Mouse (Mus musculus): Measurements from ENCODE around the gene Dnaic2. TPM values are rescaled to one million over a fixed set of nuclear protein-coding genes. Genes with fewer than 3 reads are reported as not detected.

Gene Dnaic2
- polyA plus RNA-seq, 1 experiment: 1.7 TPM

DNA sequence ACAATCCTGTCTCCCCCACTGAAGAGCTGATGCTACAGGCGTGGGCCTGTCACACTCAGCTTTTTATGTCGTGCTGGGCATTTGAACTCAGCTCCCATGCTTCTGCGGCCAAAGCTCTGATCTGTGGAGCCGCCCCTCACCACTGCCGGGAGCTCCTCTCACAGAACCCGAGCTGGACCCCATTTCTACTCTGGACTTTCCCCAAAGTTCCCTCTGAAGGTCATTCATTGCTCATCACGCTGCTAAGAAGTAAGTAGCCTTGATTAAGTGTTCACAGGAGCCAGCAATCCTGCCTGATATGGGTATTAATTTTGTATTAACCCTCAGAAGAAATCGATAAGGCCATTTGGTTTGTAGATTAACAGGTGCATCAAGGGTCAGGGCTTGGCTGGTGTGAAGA, 4.8 kb upstream of the Dnaic2 start:
- Histone ChIP-seq H3K27ac (ENCODE audit: insufficient read depth, low read length) (no peak overlapping the region), H3K9ac (ENCODE audit: low read depth, poor library complexity, severe bottlenecking) (no peak overlapping the region), H3K4me1 (ENCODE audit: control insufficient read depth, insufficient read depth, low read length) (no peaks in the 10 kb centered on the region), H3K36me3 (ENCODE audit: control insufficient read depth, insufficient read depth, low read length, poor library complexity, severe bottlenecking) (no peaks in the 10 kb centered on the region), H3K27me3 (ENCODE audit: control insufficient read depth, insufficient read depth, low read length, poor library complexity, severe bottlenecking) (no peaks in the 10 kb centered on the region), H3K4me3 (ENCODE audit: low read depth, low read length) (no peak overlapping the region), H3K9me3 (replicated peaks; ENCODE audit: control insufficient read depth, insufficient read depth, low read length, poor library complexity, severe bottlenecking) (no peaks in the 10 kb centered on the region)
- TF ChIP-seq EP300 (IDR thresholded peaks at IDR 0.05; ENCODE audit: insufficient read depth, low read depth, low read length): no peak

DNA sequence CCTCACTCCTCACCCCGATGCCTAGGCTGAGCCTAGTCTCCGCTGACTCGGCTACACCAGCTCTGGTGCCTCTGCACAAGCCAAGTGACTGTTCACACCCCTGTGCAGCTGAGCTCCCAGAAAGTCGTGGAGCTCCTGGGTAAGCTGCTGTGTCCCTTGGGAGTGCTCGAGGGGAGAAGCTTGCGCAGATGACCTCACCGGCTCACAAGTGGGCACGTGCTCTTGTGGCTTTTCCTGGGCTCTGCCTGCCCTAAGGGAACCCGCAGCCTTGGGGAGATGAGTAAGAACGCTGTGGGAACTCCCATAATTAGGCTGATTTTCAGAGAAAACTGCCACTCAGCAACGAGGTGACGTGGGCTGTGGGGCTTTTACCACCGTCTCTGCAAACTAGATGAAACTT, 4.2 kb upstream of the Dnaic2 start:
- Histone ChIP-seq H3K9me3 (replicated peaks; ENCODE audit: control insufficient read depth, insufficient read depth, low read length, poor library complexity, severe bottlenecking) (no peaks in the 10 kb centered on the region), H3K4me3 (ENCODE audit: low read depth, low read length) (no peak overlapping the region), H3K27me3 (ENCODE audit: control insufficient read depth, insufficient read depth, low read length, poor library complexity, severe bottlenecking) (no peaks in the 10 kb centered on the region), H3K9ac (ENCODE audit: low read depth, poor library complexity, severe bottlenecking) (no peak overlapping the region), H3K27ac (ENCODE audit: insufficient read depth, low read length) (no peak overlapping the region), H3K4me1 (ENCODE audit: control insufficient read depth, insufficient read depth, low read length) (no peaks in the 10 kb centered on the region), H3K36me3 (ENCODE audit: control insufficient read depth, insufficient read depth, low read length, poor library complexity, severe bottlenecking) (no peaks in the 10 kb centered on the region)
- TF ChIP-seq CTCF (IDR thresholded peaks at IDR 0.05; ENCODE audit: low read depth, low read length) (no peak), EP300 (IDR thresholded peaks at IDR 0.05; ENCODE audit: insufficient read depth, low read depth, low read length) (no peak), POLR2A (IDR thresholded peaks at IDR 0.05; ENCODE audit: insufficient read depth, low read length) (no peak)

DNA sequence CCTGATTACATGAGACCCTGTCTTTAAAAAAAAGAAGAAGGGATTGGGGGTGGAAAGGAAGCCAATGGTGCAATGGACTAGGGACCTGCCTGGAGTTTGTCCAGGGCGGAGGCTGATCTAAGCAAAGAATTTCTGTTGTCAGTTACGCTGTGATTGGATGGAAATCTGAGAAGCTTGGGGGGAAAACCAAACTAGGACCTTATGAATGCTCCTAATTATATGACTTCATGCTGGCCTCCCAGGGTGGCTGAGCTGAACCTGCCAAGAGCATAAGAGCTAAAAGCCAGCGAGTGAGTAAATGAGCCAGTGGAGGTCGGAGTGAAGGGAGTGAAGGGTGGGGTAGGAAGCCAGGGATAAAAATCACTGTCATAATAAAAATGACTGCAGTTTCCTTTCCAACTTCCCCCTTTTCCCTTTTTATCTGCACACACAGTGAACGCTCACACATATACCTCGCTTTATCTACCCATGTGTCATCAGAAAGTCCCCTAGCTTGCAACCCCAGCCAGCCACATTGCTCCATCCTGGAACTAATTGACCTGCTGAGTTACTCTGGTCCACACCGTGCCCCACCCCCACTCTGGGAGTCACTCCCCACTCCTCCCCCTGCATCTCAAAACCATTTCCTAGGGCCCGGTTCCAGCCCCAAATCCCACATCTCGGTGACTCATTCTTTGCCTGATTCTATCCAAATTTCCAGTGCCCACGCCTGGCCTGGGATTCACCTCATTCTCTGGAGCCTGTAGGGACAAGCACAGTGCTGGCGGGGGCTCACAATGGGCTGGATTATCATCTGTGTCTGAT, 2.2 kb upstream of the Dnaic2 start:
- H3K4me3 ChIP-seq (ENCODE audit: low read depth, low read length): no peak overlapping the region
- no peaks in the 10 kb centered on the region for H3K36me3 ChIP-seq (ENCODE audit: control insufficient read depth, insufficient read depth, low read length, poor library complexity, severe bottlenecking)
- no peak overlapping the region for H3K9ac ChIP-seq (ENCODE audit: low read depth, poor library complexity, severe bottlenecking)
- no peaks in the 10 kb centered on the region for H3K4me1 ChIP-seq (ENCODE audit: control insufficient read depth, insufficient read depth, low read length)
- H3K27ac ChIP-seq (ENCODE audit: insufficient read depth, low read length): no peak overlapping the region
- H3K27me3 ChIP-seq (ENCODE audit: control insufficient read depth, insufficient read depth, low read length, poor library complexity, severe bottlenecking): no peaks in the 10 kb centered on the region
- no peaks in the 10 kb centered on the region for H3K9me3 ChIP-seq (replicated peaks; ENCODE audit: control insufficient read depth, insufficient read depth, low read length, poor library complexity, severe bottlenecking)
- TF ChIP-seq POLR2A (IDR thresholded peaks at IDR 0.05; ENCODE audit: insufficient read depth, low read length): no peak
- TF ChIP-seq EP300 (IDR thresholded peaks at IDR 0.05; ENCODE audit: insufficient read depth, low read depth, low read length): no peak
- TF ChIP-seq CTCF (IDR thresholded peaks at IDR 0.05; ENCODE audit: low read depth, low read length): no peak

DNA sequence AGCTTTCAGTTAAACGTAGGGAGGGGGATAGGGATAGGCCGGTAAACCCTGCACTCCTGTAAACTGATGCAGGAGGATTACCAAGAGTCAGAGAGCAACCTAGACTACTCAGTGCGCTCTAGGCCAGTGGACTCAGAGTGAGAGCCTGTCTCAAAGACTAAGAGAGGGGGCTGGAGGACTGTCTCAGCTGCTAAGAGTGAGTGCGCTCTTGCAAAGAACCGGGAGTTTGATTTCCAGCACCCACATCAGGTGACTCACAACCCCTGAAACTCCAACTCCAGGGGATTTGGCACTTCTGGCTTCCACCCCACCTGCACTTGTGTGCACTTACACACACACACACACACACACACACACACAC, 598 bp downstream of the Dnaic2 start:
- Histone ChIP-seq H3K9ac (ENCODE audit: low read depth, poor library complexity, severe bottlenecking) (peak overlapping the region; percentile 17; the same call in 1 of the 2 replicates), H3K27ac (ENCODE audit: insufficient read depth, low read length) (no peak overlapping the region), H3K4me3 (ENCODE audit: low read depth, low read length) (no peak overlapping the region), H3K36me3 (ENCODE audit: control insufficient read depth, insufficient read depth, low read length, poor library complexity, severe bottlenecking) (no peaks in the 10 kb centered on the region), H3K9me3 (replicated peaks; ENCODE audit: control insufficient read depth, insufficient read depth, low read length, poor library complexity, severe bottlenecking) (no peaks in the 10 kb centered on the region), H3K27me3 (ENCODE audit: control insufficient read depth, insufficient read depth, low read length, poor library complexity, severe bottlenecking) (no peaks in the 10 kb centered on the region), H3K4me1 (ENCODE audit: control insufficient read depth, insufficient read depth, low read length) (no peaks in the 10 kb centered on the region)
- TF ChIP-seq EP300 (IDR thresholded peaks at IDR 0.05; ENCODE audit: insufficient read depth, low read depth, low read length) (no peak), POLR2A (IDR thresholded peaks at IDR 0.05; ENCODE audit: insufficient read depth, low read length) (no peak), CTCF (IDR thresholded peaks at IDR 0.05; ENCODE audit: low read depth, low read length) (no peak)

DNA sequence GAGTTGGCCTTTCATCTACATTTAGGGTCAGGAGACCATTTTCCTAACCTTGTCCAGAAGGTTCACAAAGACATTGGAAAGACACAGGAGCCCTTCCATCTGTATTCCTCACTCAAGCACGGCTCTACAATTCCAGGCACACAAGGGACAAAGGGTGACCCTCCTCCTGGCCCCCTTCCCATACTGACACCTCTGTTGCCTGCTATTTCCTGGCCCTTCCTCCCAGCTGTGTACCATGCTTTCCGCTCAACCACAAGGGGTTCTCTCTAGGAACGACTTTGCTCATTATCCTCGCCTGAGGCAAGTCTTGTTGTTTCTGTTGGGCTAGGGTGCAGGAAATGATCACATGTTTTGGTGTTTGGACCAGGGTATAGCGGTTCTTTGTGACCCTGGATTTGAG, 1.1 kb downstream of the Dnaic2 start:
- Histone ChIP-seq H3K27ac (ENCODE audit: insufficient read depth, low read length) (no peak overlapping the region), H3K4me1 (ENCODE audit: control insufficient read depth, insufficient read depth, low read length) (no peaks in the 10 kb centered on the region), H3K9me3 (replicated peaks; ENCODE audit: control insufficient read depth, insufficient read depth, low read length, poor library complexity, severe bottlenecking) (no peaks in the 10 kb centered on the region), H3K4me3 (ENCODE audit: low read depth, low read length) (no peak overlapping the region), H3K36me3 (ENCODE audit: control insufficient read depth, insufficient read depth, low read length, poor library complexity, severe bottlenecking) (no peaks in the 10 kb centered on the region), H3K27me3 (ENCODE audit: control insufficient read depth, insufficient read depth, low read length, poor library complexity, severe bottlenecking) (no peaks in the 10 kb centered on the region), H3K9ac (ENCODE audit: low read depth, poor library complexity, severe bottlenecking) (no peak overlapping the region)
- TF ChIP-seq EP300 (IDR thresholded peaks at IDR 0.05; ENCODE audit: insufficient read depth, low read depth, low read length) (no peak), POLR2A (IDR thresholded peaks at IDR 0.05; ENCODE audit: insufficient read depth, low read length) (no peak), CTCF (IDR thresholded peaks at IDR 0.05; ENCODE audit: low read depth, low read length) (no peak)

DNA sequence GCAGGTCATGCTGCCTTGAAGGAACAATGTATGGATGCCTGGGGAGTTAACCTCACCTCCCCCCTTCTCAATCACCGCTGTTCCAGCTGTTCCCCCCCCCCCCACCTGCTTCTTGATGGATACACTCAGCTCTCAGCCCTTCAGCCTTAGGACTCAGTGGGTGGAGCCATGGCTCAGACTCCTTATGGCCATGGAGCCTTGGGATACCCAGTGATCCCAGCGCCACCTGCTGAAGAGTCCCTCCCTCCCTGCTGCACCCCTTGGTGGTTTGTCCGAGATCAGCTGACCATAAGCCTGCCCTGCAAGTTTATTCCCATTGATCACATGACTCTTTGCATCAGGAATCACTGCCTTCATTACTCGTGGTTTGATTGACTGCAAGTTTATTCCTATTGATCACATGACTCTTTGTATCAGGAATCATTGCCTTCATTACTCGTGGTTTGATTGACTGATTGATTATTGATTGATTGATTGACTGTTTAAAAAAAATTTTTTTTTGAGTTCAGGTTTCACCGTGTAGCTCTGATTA, 2.7 kb downstream of the Dnaic2 start:
- H3K27me3 ChIP-seq (ENCODE audit: control insufficient read depth, insufficient read depth, low read length, poor library complexity, severe bottlenecking): no peaks in the 10 kb centered on the region
- H3K4me1 ChIP-seq (ENCODE audit: control insufficient read depth, insufficient read depth, low read length): no peaks in the 10 kb centered on the region
- TF ChIP-seq POLR2A (IDR thresholded peaks at IDR 0.05; ENCODE audit: insufficient read depth, low read length) (no peak), CTCF (IDR thresholded peaks at IDR 0.05; ENCODE audit: low read depth, low read length) (peak; percentile 50)
- H3K4me3 ChIP-seq (ENCODE audit: low read depth, low read length): no peak overlapping the region
- H3K9me3 ChIP-seq (replicated peaks; ENCODE audit: control insufficient read depth, insufficient read depth, low read length, poor library complexity, severe bottlenecking): no peaks in the 10 kb centered on the region
- H3K9ac ChIP-seq (ENCODE audit: low read depth, poor library complexity, severe bottlenecking): no peak overlapping the region
- no peak overlapping the region for H3K27ac ChIP-seq (ENCODE audit: insufficient read depth, low read length)
- H3K36me3 ChIP-seq (ENCODE audit: control insufficient read depth, insufficient read depth, low read length, poor library complexity, severe bottlenecking): no peaks in the 10 kb centered on the region
